Mouse (Mus musculus) intestine, postnatal 0 days (tissue): ENCODE data around the gene Col6a1. TPM values are rescaled to one million over a fixed set of nuclear protein-coding genes. Genes with fewer than 3 reads are reported as not detected.

Experiments
- ATAC-seq: fragments of 200-750 bp; cut with Nextera tagmentation; 2 replicates; pipeline ENCODE4 v1.8.0; 2017; ENCODE audit warnings: mild to moderate bottlenecking, moderate TSS enrichment, moderate library complexity
- H3K27ac ChIP-seq: fragments of 300-500 bp; sonication (generic); 2 replicates; pipeline ENCODE4 v1.5.1; 2014; ENCODE audit warnings: mild to moderate bottlenecking, low read depth, low read length, moderate library complexity
- H3K27me3 ChIP-seq: fragments of 300-500 bp; sonication (generic); replicated peaks from 2 replicates; pipeline ENCODE4 v1.6.1; 2014; ENCODE audit warnings: low read length, mixed read lengths; ENCODE audit not compliant: control insufficient read depth, insufficient read depth
- H3K36me3 ChIP-seq: fragments of 300-500 bp; sonication (generic); 2 replicates; pipeline ENCODE4 v1.6.1; 2014; ENCODE audit warnings: mild to moderate bottlenecking, moderate library complexity; ENCODE audit not compliant: control insufficient read depth, insufficient read depth
- H3K4me1 ChIP-seq: fragments of 300-500 bp; sonication (generic); replicated peaks from 2 replicates; pipeline ENCODE4 v1.6.1; 2014; ENCODE audit warnings: antibody characterized with exemption, low read length, mixed read lengths; ENCODE audit not compliant: control insufficient read depth, insufficient read depth
- H3K4me2 ChIP-seq: fragments of 300-500 bp; sonication (generic); replicated peaks from 2 replicates; pipeline ENCODE4 v1.6.1; 2014; ENCODE audit warnings: low read depth, mild to moderate bottlenecking, moderate library complexity
- H3K4me3 ChIP-seq: fragments of 300-500 bp; sonication (generic); 2 replicates; pipeline ENCODE4 v1.5.1; 2014; ENCODE audit warnings: low read depth, low read length
- H3K9ac ChIP-seq: fragments of 300-500 bp; sonication (generic); 2 replicates; pipeline ENCODE4 v1.6.1; 2014; ENCODE audit warnings: mild to moderate bottlenecking, low read depth, low read length
- H3K9me3 ChIP-seq: fragments of 300-500 bp; sonication (generic); 2 replicates; pipeline ENCODE4 v1.6.1; 2016; ENCODE audit warnings: mixed run types; ENCODE audit not compliant: control insufficient read depth
- CTCF ChIP-seq: sonication (generic); IDR thresholded peaks from 2 replicates; pipeline ENCODE4 v1.5.1; 2016; ENCODE audit warnings: low read depth, mild to moderate bottlenecking, control low read depth, antibody characterized with exemption, moderate library complexity
- WGBS: fragments of 180-500 bp; shearing (Covaris S2); extraction: QIAGEN DNeasy Blood & Tissue Kit; methylation state at CpG from one replicate; pipeline ENCODE4 v1.1.7; 2014; 5-methylcytosine and 5-hydroxymethylcytosine counted together
- polyA plus RNA-seq: library from polyadenylated mRNA; unstranded; fragments of >200 nt; fragmentation: Nextera tagmentation; extraction: Ambion mirVana; gene quantifications from 2 replicates; pipeline ENCODE4 v1.2.1, GENCODE M21; 2015

Col6a1 gene
- 112 and 113 TPM in 2 replicates for polyA plus RNA-seq

DNA sequence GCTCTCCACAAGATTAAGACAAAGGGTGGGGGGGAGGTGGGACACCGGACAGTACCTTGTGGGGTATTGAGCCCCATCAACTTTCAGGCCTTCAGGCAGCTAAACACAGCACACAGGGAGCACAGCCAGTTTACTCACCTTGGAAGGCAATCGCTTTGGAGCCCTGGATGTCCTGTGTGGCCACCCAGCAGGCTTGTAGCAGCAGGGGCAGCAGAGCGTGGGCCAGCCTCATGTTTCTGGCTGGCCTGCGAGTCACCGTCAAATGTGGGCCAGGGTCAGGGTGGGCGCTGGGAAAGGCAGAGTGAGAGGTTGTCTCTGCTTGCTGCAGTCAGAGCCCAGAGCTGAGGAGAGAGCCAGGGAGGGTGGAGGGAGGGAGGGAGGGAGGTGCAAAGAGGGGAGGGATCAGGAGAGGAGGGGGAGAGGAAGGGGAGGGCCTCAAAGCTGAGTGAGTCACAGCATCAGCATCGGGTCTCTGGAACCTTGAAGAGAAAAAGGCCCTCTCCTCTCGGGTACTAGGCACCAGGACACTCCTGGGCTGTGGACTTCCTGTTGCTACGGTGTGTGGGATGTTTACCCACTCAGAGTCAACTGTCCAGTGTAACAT, at the start of gene Col6a1:
Gene Col6a1 (minus strand): TSS at position 487 of the 604 bp plus-strand sequence.
- H3K27me3 ChIP-seq: no peaks in the 10 kb centered on the region
- H3K27ac ChIP-seq: peak within 1 kb of the TSS; percentile 41; the same call in 1 of the 2 replicates
- 32% methylated on average over 9 of the region's 9 CpGs for WGBS
- peak within 1 kb of the TSS; percentile 44 for H3K4me3 ChIP-seq
- TF ChIP-seq CTCF: no peak
- peak; percentile 37; the same call in 1 of the 2 replicates for ATAC-seq
- no peaks in the 10 kb centered on the region for H3K4me1 ChIP-seq
- peak within 1 kb of the TSS; percentile 54 for H3K9ac ChIP-seq
- H3K36me3 ChIP-seq: peaks cover 17% of the 10 kb centered on the region; the same call in 1 of the 2 replicates
- H3K4me2 ChIP-seq: peak within 1 kb of the TSS; percentile 60
- H3K9me3 ChIP-seq: no peaks in the 10 kb centered on the region

DNA sequence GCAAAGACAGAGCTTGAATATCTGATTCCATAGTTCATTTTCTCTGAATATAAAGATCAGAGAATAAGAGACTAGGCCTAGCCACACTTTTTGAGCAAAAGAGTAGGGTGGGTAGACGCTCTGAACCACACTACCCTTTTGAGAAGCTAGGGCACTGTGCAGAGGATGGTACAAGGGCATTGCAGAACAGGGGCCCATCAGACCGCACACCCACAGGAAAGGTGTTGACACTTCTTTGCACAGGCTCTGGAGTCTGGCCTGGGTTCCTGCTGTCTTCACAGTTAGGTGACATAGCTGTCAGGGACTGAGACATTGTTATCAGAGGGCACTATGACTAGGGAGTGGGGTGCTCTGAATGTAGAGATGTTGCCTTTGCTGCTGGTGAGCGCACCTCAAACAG, 45.7 kb upstream of the Col6a1 start:
- H3K27me3 ChIP-seq: no peaks in the 10 kb centered on the region
- WGBS: 84% methylated on average over 3 of the region's 3 CpGs
- no peak for TF ChIP-seq CTCF

DNA sequence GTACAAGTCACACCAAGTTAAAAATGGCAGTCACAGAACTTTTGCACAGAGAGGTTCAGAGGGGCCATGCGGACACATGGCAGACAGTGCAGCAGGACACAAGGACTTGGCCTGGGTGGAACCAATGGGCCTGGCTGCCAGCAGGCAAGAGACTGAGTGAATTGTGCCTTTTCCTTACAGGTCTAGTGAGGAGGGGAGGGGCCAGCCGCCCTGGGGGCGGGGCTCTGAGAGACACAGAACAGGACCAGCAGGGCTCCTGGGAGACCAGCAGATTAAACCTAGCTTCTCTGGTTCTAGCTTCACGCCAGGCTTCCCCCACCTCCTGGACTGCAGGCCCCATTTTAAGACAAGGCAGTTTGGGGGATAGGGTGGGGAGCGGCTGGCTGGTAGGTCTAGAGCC, 45.1 kb upstream of the Col6a1 start:
- no peak for TF ChIP-seq CTCF
- H3K4me1 ChIP-seq: no peaks in the 10 kb centered on the region
- ATAC-seq: no peak

More for the DNA sequence above, 45.7 kb upstream of the Col6a1 start:
- no peaks in the 10 kb centered on the region; the same call in 1 of the 2 replicates for H3K36me3 ChIP-seq
- no peaks in the 10 kb centered on the region for H3K9me3 ChIP-seq
- H3K27ac ChIP-seq: no peak overlapping the region
- H3K9ac ChIP-seq: no peak overlapping the region
- ATAC-seq: no peak
- no peak overlapping the region for H3K4me3 ChIP-seq
- no peak overlapping the region for H3K4me2 ChIP-seq
- no peaks in the 10 kb centered on the region for H3K4me1 ChIP-seq

DNA sequence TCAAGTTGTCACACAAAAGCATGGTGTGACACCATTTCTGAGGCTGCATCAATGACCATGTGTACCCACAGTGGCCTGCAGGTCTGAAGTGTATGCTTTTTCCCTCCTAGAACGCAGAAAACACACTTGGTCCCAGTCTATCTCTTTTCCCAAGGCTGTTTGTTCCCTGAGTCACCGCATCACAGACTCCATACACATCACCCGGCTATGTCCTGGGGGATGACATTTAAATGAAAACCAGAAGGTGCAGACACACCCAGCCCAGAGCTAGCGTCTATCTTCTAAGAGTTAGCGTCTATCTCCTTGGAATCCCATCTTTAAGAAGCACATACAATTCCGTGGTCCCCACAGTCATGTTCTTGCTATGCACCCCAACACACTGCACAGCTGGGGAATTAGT, 43.6 kb upstream of the Col6a1 start:
- no peak overlapping the region for H3K4me2 ChIP-seq
- TF ChIP-seq CTCF: no peak
- no peak for ATAC-seq
- no peaks in the 10 kb centered on the region for H3K27me3 ChIP-seq
- H3K4me3 ChIP-seq: no peak overlapping the region
- 90% methylated on average over 6 of the region's 6 CpGs for WGBS
- no peaks in the 10 kb centered on the region for H3K4me1 ChIP-seq
- H3K27ac ChIP-seq: no peak overlapping the region
- no peaks in the 10 kb centered on the region for H3K9me3 ChIP-seq
- H3K36me3 ChIP-seq: no peaks in the 10 kb centered on the region; the same call in 1 of the 2 replicates
- H3K9ac ChIP-seq: no peak overlapping the region

More for the DNA sequence above, 45.1 kb upstream of the Col6a1 start:
- Histone ChIP-seq H3K4me3 (no peak overlapping the region), H3K36me3 (no peaks in the 10 kb centered on the region; the same call in 1 of the 2 replicates), H3K27ac (no peak overlapping the region), H3K9ac (no peak overlapping the region), H3K9me3 (no peaks in the 10 kb centered on the region), H3K27me3 (no peaks in the 10 kb centered on the region), H3K4me2 (no peak overlapping the region)
- 61% methylated on average over 5 of the region's 5 CpGs for WGBS

DNA sequence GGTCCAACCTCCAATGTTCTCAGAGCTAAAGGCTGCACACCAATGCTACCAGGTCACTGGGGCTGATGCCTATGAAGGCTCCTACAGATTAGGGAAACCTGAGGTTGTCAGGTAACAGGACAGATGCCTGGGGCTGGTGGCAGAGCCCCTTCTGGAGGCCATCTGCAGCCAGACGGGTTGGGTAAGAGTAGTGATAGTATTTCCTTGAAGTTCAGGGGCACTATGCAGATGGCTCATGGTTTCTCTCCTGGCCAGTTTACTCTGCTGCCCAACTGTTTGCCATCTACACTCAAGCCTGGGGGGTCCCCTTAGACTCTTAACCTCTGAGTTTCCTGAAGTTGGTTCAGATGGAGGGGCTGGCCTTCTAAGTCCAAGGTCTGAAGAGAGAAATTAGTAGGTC, 40.2 kb upstream of the Col6a1 start:
- H3K36me3 ChIP-seq: no peaks in the 10 kb centered on the region; the same call in 1 of the 2 replicates
- H3K27me3 ChIP-seq: no peaks in the 10 kb centered on the region
- no peak for ATAC-seq
- H3K4me2 ChIP-seq: no peak overlapping the region
- no peak overlapping the region for H3K4me3 ChIP-seq
- H3K9me3 ChIP-seq: no peaks in the 10 kb centered on the region
- 79% methylated on average over 1 of the region's 1 CpGs for WGBS
- H3K4me1 ChIP-seq: no peaks in the 10 kb centered on the region
- no peak overlapping the region for H3K9ac ChIP-seq
- no peak for TF ChIP-seq CTCF
- H3K27ac ChIP-seq: no peak overlapping the region

DNA sequence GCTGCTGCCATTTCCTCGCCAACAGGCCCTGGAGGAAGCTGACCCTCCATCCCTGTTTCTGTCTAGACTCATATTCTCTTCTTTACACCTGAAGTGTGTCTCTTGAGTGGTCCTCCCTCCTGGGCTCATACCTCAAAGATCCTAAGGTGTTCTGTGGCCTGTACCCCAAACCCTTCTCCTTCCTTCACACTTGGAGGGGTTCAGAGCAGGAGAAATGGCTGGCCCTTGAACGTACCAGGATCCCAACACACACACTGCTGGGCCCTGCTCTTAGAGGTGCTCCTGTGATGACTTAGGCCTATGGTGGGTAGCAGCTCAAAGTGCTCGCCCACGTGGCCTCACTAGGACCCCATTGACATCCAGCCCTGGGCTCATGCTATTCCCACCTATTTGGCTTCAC, 39.0 kb upstream of the Col6a1 start:
- H3K36me3 ChIP-seq: no peaks in the 10 kb centered on the region
- no peak overlapping the region for H3K4me2 ChIP-seq
- H3K9ac ChIP-seq: no peak overlapping the region
- no peaks in the 10 kb centered on the region for H3K27me3 ChIP-seq
- no peaks in the 10 kb centered on the region for H3K4me1 ChIP-seq
- H3K27ac ChIP-seq: no peak overlapping the region
- 85% methylated on average over 4 of the region's 4 CpGs for WGBS
- no peaks in the 10 kb centered on the region for H3K9me3 ChIP-seq
- no peak for ATAC-seq
- TF ChIP-seq CTCF: no peak
- no peak overlapping the region for H3K4me3 ChIP-seq

DNA sequence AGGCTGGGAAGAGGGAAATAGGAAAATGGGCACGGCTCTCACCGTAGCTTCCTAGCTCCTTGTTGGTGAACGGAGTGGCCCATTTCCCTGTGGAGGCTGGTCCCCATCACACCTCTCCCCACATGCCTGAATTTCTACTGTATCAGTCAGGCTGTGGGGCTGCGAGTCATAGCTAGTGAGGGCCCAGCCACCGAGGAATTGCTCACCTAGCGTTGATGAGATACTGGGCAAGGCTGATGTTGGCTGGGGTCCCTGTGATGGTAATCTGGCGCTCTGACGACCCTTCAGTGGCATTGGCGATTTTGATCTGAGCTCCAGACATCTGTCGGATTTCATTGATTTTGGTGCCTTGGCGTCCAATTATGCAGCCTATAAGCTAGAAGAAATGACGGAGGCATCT, 37.0 kb upstream of the Col6a1 start:
- H3K4me2 ChIP-seq: no peak overlapping the region
- no peak for ATAC-seq
- TF ChIP-seq CTCF: no peak
- no peak overlapping the region for H3K9ac ChIP-seq
- H3K9me3 ChIP-seq: no peaks in the 10 kb centered on the region
- H3K27ac ChIP-seq: no peak overlapping the region
- H3K4me1 ChIP-seq: no peaks in the 10 kb centered on the region
- H3K4me3 ChIP-seq: no peak overlapping the region
- 90% methylated on average over 12 of the region's 12 CpGs for WGBS
- H3K27me3 ChIP-seq: no peaks in the 10 kb centered on the region
- no peaks in the 10 kb centered on the region for H3K36me3 ChIP-seq
